Mouse (Mus musculus): ENCODE measurements at regions not wholly inside any gene's neighbourhood (a gene's known extent, or its start where the extent isn't known, plus 50 kb on each side); places are given as distances from the start of the nearest gene placed in this dataset.
A peak's percentile ranks its signal among the peaks of the same experiment; 100 is the strongest.

GRCm38 (mm10) chr12:25330004-25330708, 233.2 kb upstream of the Id2 start:
- 26% methylated on average over 5 of the region's 5 CpGs for WGBS (ENCODE audit: insufficient replicate concordance)
- Histone ChIP-seq H3K27ac (replicated peaks) (no peak overlapping the region), H3K36me3 (replicated peaks) (no peaks in the 10 kb centered on the region), H3K27me3 (no peaks in the 10 kb centered on the region), H3K9ac (no peak overlapping the region), H3K9me3 (replicated peaks) (no peaks in the 10 kb centered on the region), H3K4me1 (replicated peaks) (no peaks in the 10 kb centered on the region), H3K4me2 (no peak overlapping the region), H3K4me3 (replicated peaks) (no peak overlapping the region)
- ATAC-seq (ENCODE audit: insufficient read depth), result 0 out of 2 replicates have a peak, but pooled peaks have one; percentile 42

GRCm38 (mm10) chr12:25325901-25326300, 229.0 kb upstream of the Id2 start:
- H3K9ac ChIP-seq, result no peak overlapping the region
- H3K27ac ChIP-seq (replicated peaks), result no peak overlapping the region
- no peaks in the 10 kb centered on the region for H3K9me3 ChIP-seq (replicated peaks)
- no peak overlapping the region for H3K4me2 ChIP-seq
- no peak overlapping the region for H3K4me3 ChIP-seq (replicated peaks)
- no peak for ATAC-seq (ENCODE audit: insufficient read depth)
- 25% methylated on average over 3 of the region's 3 CpGs for WGBS (ENCODE audit: insufficient replicate concordance)
- H3K27me3 ChIP-seq, result no peaks in the 10 kb centered on the region
- H3K4me1 ChIP-seq (replicated peaks), result no peaks in the 10 kb centered on the region
- H3K36me3 ChIP-seq (replicated peaks), result no peaks in the 10 kb centered on the region

GRCm38 (mm10) chr12:25323171-25323570, 226.2 kb upstream of the Id2 start:
- no peaks in the 10 kb centered on the region for H3K4me1 ChIP-seq (replicated peaks)
- no peaks in the 10 kb centered on the region for H3K27me3 ChIP-seq
- 46% methylated on average over 1 of the region's 1 CpGs for WGBS (ENCODE audit: insufficient replicate concordance)
- H3K4me2 ChIP-seq, result no peak overlapping the region
- no peak overlapping the region for H3K4me3 ChIP-seq (replicated peaks)
- H3K9ac ChIP-seq, result no peak overlapping the region
- no peak for ATAC-seq (ENCODE audit: insufficient read depth)
- no peaks in the 10 kb centered on the region for H3K36me3 ChIP-seq (replicated peaks)
- H3K9me3 ChIP-seq (replicated peaks), result no peaks in the 10 kb centered on the region
- no peak overlapping the region for H3K27ac ChIP-seq (replicated peaks)

- Histone ChIP-seq H3K4me1 (replicated peaks) (no peaks in the 10 kb centered on the region), H3K4me2 (no peak overlapping the region), H3K9ac (no peak overlapping the region), H3K27ac (replicated peaks) (no peak overlapping the region), H3K9me3 (replicated peaks) (no peaks in the 10 kb centered on the region), H3K36me3 (replicated peaks) (no peaks in the 10 kb centered on the region), H3K4me3 (replicated peaks) (no peak overlapping the region), H3K27me3 (no peaks in the 10 kb centered on the region)
- WGBS (ENCODE audit: insufficient replicate concordance), result 63% methylated on average over 3 of the region's 3 CpGs
- no peak for ATAC-seq (ENCODE audit: insufficient read depth)
Measured at GRCm38 (mm10) chr12:25320262-25320767, 223.4 kb upstream of the Id2 start.

GRCm38 (mm10) chr12:25319846-25320245, 222.9 kb upstream of the Id2 start:
- 36% methylated on average over 2 of the region's 2 CpGs for WGBS (ENCODE audit: insufficient replicate concordance)
- Histone ChIP-seq H3K4me3 (replicated peaks) (no peak overlapping the region), H3K27ac (replicated peaks) (no peak overlapping the region), H3K4me2 (no peak overlapping the region), H3K9ac (no peak overlapping the region), H3K4me1 (replicated peaks) (no peaks in the 10 kb centered on the region), H3K27me3 (no peaks in the 10 kb centered on the region), H3K36me3 (replicated peaks) (no peaks in the 10 kb centered on the region), H3K9me3 (replicated peaks) (no peaks in the 10 kb centered on the region)
- no peak for ATAC-seq (ENCODE audit: insufficient read depth)

GRCm38 (mm10) chr12:25318072-25318671, 221.2 kb upstream of the Id2 start:
- Histone ChIP-seq H3K27me3 (no peaks in the 10 kb centered on the region), H3K4me3 (replicated peaks) (no peak overlapping the region), H3K27ac (replicated peaks) (no peak overlapping the region), H3K9ac (no peak overlapping the region), H3K4me2 (no peak overlapping the region), H3K4me1 (replicated peaks) (no peaks in the 10 kb centered on the region), H3K9me3 (replicated peaks) (no peaks in the 10 kb centered on the region), H3K36me3 (replicated peaks) (no peaks in the 10 kb centered on the region)
- WGBS (ENCODE audit: insufficient replicate concordance), result 60% methylated on average over 4 of the region's 4 CpGs
- ATAC-seq (ENCODE audit: insufficient read depth), result no peak

GRCm38 (mm10) chr12:25315969-25316368, 219.0 kb upstream of the Id2 start:
- Histone ChIP-seq H3K4me2 (no peak overlapping the region), H3K4me1 (replicated peaks) (no peaks in the 10 kb centered on the region), H3K4me3 (replicated peaks) (no peak overlapping the region), H3K36me3 (replicated peaks) (no peaks in the 10 kb centered on the region), H3K9me3 (replicated peaks) (no peaks in the 10 kb centered on the region), H3K9ac (no peak overlapping the region), H3K27ac (replicated peaks) (no peak overlapping the region), H3K27me3 (no peaks in the 10 kb centered on the region)
- 58% methylated on average over 1 of the region's 1 CpGs for WGBS (ENCODE audit: insufficient replicate concordance)
- ATAC-seq (ENCODE audit: insufficient read depth), result no peak

GRCm38 (mm10) chr12:25313212-25313611, 216.3 kb upstream of the Id2 start:
- Histone ChIP-seq H3K4me3 (replicated peaks) (no peak overlapping the region), H3K4me2 (no peak overlapping the region), H3K27me3 (no peaks in the 10 kb centered on the region), H3K36me3 (replicated peaks) (no peaks in the 10 kb centered on the region), H3K9me3 (replicated peaks) (no peaks in the 10 kb centered on the region), H3K27ac (replicated peaks) (no peak overlapping the region), H3K4me1 (replicated peaks) (no peaks in the 10 kb centered on the region), H3K9ac (no peak overlapping the region)
- ATAC-seq (ENCODE audit: insufficient read depth), result no peak

GRCm38 (mm10) chr12:25312390-25312789, 215.4 kb upstream of the Id2 start:
- Histone ChIP-seq H3K27ac (replicated peaks) (no peak overlapping the region), H3K4me2 (no peak overlapping the region), H3K9ac (no peak overlapping the region), H3K4me3 (replicated peaks) (no peak overlapping the region), H3K36me3 (replicated peaks) (no peaks in the 10 kb centered on the region), H3K9me3 (replicated peaks) (no peaks in the 10 kb centered on the region), H3K4me1 (replicated peaks) (no peaks in the 10 kb centered on the region), H3K27me3 (no peaks in the 10 kb centered on the region)
- no peak for ATAC-seq (ENCODE audit: insufficient read depth)
- WGBS (ENCODE audit: insufficient replicate concordance), result 59% methylated on average over 2 of the region's 2 CpGs

GRCm38 (mm10) chr12:25311728-25312127, 214.8 kb upstream of the Id2 start:
- H3K4me2 ChIP-seq, result no peak overlapping the region
- no peaks in the 10 kb centered on the region for H3K36me3 ChIP-seq (replicated peaks)
- WGBS (ENCODE audit: insufficient replicate concordance), result 47% methylated on average over 7 of the region's 7 CpGs

GRCm38 (mm10) chr12:25310293-25310946, 213.5 kb upstream of the Id2 start:
- Histone ChIP-seq H3K36me3 (replicated peaks) (no peaks in the 10 kb centered on the region), H3K4me3 (replicated peaks) (no peak overlapping the region), H3K9me3 (replicated peaks) (no peaks in the 10 kb centered on the region), H3K9ac (no peak overlapping the region), H3K27me3 (no peaks in the 10 kb centered on the region), H3K4me2 (no peak overlapping the region), H3K4me1 (replicated peaks) (no peaks in the 10 kb centered on the region), H3K27ac (replicated peaks) (no peak overlapping the region)
- 40% methylated on average over 6 of the region's 6 CpGs for WGBS (ENCODE audit: insufficient replicate concordance)
- no peak for ATAC-seq (ENCODE audit: insufficient read depth)

More at GRCm38 (mm10) chr12:25311728-25312127, 214.8 kb upstream of the Id2 start:
- no peak overlapping the region for H3K4me3 ChIP-seq (replicated peaks)
- no peaks in the 10 kb centered on the region for H3K4me1 ChIP-seq (replicated peaks)
- ATAC-seq (ENCODE audit: insufficient read depth), result no peak
- H3K27me3 ChIP-seq, result no peaks in the 10 kb centered on the region
- H3K27ac ChIP-seq (replicated peaks), result no peak overlapping the region
- no peaks in the 10 kb centered on the region for H3K9me3 ChIP-seq (replicated peaks)
- H3K9ac ChIP-seq, result no peak overlapping the region
